Mouse (Mus musculus) right cerebral cortex, postnatal 10 days (tissue): ENCODE measurements at regions not wholly inside any gene's neighbourhood (a gene's known extent, or its start where the extent isn't known, plus 50 kb on each side); places are given as distances from the start of the nearest gene placed in this dataset.
A peak's percentile ranks its signal among the peaks of the same experiment; 100 is the strongest.

Experiments used
- DNase-seq, 2 experiments: peaks; one replicate each; pipeline ENCODE4 v3.0.0; 2021; ENCODE audit warnings: low spot score in 2 of 2

DNA sequence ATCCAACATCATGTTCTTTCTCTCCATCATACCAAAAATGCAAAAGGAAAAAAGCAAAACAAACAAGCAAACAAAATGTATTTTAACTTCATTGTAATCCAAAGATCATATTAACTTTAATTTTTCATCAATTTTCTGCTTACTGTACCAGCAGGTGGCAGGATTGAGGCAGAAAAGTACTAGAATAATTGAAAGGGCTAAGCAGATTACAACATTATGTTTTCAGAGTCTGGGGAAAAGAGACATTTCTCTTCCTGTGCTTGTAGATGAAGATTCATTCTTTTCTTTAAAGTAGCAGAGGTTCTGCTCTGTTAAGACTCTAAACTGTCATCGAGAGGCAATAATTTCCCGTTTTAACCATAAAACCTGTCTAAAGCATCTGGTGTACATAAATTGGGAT is 394.7 kb upstream of the Slitrk6 start:
- DNase-seq: peak; percentile 27 to 60

DNA sequence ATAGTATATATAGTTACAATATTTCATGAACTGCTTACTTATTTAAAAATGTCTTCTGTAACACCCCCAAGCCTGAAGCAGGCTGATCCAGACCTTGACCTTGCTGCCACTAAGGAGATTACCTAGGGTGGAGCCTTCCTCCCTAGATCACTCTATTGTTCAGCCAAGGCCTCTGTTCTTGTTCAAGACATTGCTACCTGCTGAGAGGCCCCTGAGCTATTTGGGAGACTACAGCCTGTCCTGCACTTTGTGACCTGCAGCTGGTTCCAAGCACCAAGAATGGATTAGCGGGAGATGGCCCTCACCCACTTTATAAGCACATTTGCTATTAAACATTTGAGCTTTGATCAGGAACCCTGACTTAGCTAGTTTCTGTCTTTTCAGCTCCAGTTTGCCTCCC is 361.7 kb upstream of the Slitrk6 start:
- DNase-seq: no peak

DNA sequence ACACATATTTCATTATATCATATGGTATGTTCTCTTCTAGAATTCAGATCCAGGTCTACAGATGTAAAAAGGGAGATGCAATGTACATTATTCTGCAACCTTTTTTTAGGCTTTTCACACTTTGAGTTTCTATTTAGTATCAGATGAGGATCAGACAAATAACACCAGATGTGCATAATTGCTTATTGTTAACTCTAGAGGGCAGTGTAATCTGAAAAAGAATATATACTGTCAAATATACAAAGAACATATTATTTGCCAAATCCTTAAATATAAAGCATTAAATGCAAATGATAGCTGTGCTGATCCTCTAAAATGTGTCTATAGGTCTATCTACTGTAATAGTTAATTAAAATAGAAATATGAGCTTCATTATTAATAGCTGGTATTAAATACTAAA is 348.6 kb upstream of the Slitrk6 start:
- DNase-seq: no peak

DNA sequence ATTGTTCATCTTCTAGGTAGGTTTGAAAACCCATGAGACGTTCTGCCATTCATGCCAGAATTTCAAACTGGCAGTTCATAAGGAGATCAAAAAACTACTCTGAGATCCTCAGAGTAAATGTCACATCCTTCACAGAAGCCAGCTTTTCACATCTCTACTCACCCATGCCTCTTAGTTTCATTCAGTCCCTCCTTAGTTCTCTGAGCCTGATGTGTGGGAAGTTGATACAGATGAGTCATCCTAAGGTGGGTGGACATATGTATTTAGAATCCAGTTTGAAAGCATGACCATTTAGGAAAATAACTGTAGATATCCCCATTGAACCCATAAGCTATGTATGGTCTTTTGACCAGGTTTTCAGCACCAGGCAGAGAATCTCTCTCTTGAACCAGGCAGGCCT is 345.3 kb upstream of the Slitrk6 start:
- no peak for DNase-seq

DNA sequence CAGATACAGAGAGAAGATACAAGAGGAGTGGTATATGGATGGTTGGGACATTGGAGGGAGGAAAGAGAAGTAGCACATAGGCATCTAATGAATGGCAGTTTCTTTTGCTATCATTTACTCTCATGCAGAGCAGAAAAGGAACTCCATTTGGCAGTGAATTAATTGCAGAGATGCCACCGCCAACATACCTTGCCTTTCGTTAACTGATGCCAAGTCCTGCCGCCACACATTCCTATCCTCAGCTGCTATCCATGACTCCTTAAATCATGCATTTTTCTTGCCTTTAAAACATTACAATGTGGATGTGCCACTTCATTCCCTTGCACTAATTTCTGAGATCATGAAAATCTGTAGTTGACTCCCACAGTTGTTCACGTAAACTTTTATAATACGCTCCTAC is 341.3 kb upstream of the Slitrk6 start:
- no peak for DNase-seq

DNA sequence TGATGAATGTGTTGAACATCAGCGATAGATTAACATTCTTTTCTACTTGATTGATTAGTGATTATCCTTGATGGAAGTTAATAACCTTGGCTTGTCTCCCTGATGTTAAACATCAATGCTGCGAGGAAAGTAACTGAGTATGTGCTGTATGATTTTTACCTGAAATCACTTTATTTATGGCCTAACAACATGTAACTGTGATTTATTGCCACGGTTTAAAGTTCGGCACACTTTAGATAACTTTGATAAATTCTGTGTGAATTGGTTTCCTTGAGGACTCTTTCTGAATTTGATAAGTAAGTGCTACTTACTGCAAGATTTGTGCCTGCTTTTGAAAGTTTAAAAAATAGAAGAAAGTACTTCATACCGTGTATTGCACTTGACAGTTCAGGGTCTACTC is 319.6 kb upstream of the Slitrk6 start:
- DNase-seq: no peak

DNA sequence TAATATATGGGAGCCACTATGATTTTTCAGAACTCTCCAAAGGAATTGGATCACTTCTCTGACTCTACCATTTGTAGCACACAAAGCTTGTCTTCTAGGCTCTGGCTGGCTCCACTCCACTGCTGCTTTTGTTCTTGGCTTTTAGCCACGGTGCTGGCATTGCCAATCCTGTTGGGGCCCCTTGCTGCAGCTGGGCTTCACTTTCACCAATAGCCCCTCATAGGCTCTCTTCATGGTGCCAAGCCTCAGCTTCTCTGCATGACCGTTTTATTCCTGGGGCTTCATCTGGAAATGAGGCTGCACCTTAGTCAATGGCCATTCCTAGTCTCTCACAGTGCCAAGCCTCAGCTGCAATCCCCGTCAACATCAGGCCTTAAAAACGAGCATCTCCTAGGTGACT is 318.6 kb upstream of the Slitrk6 start:
- peak; percentile 20 to 32 for DNase-seq
